Mouse (Mus musculus): ENCODE data around the gene Ncoa5. TPM values are rescaled to one million over a fixed set of nuclear protein-coding genes. Genes with fewer than 3 reads are reported as not detected.

The Ncoa5 gene
- polyA plus RNA-seq, 1 experiment from 2014 or later = 126 TPM

- WGBS = 90% methylated on average over 10 of the region's 10 CpGs
- no peak overlapping the region for H3K4me3 ChIP-seq
- no peak overlapping the region for H3K27ac ChIP-seq
- no peaks in the 10 kb centered on the region for H3K4me1 ChIP-seq
- H3K36me3 ChIP-seq = peaks cover 99% of the 10 kb centered on the region
- no peak overlapping the region for H3K9ac ChIP-seq
- no peak for ATAC-seq (ENCODE audit: low FRiP score)
- peaks cover 15% of the 10 kb centered on the region for H3K27me3 ChIP-seq
- no peaks in the 10 kb centered on the region for H3K9me3 ChIP-seq (replicated peaks)
- H3K4me2 ChIP-seq (replicated peaks) = no peak overlapping the region
These were observed 30.4 kb downstream of the Ncoa5 start for GRCm38 (mm10) chr2:165004237-165004636.

- Histone ChIP-seq H3K4me1 (peaks cover 6% of the 10 kb centered on the region), H3K4me3 (no peak overlapping the region), H3K36me3 (peaks cover 95% of the 10 kb centered on the region), H3K4me2 (replicated peaks) (no peak overlapping the region), H3K27me3 (peaks cover 27% of the 10 kb centered on the region), H3K27ac (no peak overlapping the region), H3K9me3 (replicated peaks) (no peaks in the 10 kb centered on the region), H3K9ac (no peak overlapping the region)
- WGBS = 80% methylated on average over 3 of the region's 3 CpGs
- ATAC-seq (ENCODE audit: low FRiP score) = no peak
These were observed 31.6 kb downstream of the Ncoa5 start for GRCm38 (mm10) chr2:165003108-165003507.

GRCm38 (mm10) chr2:165001958-165002357, 32.7 kb downstream of the Ncoa5 start:
- H3K4me3 ChIP-seq = no peak overlapping the region
- no peak overlapping the region for H3K27ac ChIP-seq
- H3K9ac ChIP-seq = no peak overlapping the region
- ATAC-seq (ENCODE audit: low FRiP score) = no peak
- peaks cover 83% of the 10 kb centered on the region for H3K36me3 ChIP-seq
- 90% methylated on average over 13 of the region's 13 CpGs for whole genome bisulfite sequencing
- no peak overlapping the region for H3K4me2 ChIP-seq (replicated peaks)
- H3K9me3 ChIP-seq (replicated peaks) = no peaks in the 10 kb centered on the region
- peaks cover 38% of the 10 kb centered on the region for H3K27me3 ChIP-seq
- peaks cover 16% of the 10 kb centered on the region for H3K4me1 ChIP-seq

- H3K27me3 ChIP-seq = peaks cover 49% of the 10 kb centered on the region
- H3K36me3 ChIP-seq = peaks cover 49% of the 10 kb centered on the region
- H3K27ac ChIP-seq = no peak overlapping the region
- peaks cover 20% of the 10 kb centered on the region for H3K4me1 ChIP-seq
- no peaks in the 10 kb centered on the region for H3K9me3 ChIP-seq (replicated peaks)
- 2% methylated on average over 52 of the region's 52 CpGs for WGBS
- H3K9ac ChIP-seq = peak overlapping the region; percentile 55
- peak; percentile 14; the same call in 1 of the 2 replicates for ATAC-seq (ENCODE audit: low FRiP score)
- H3K4me2 ChIP-seq (replicated peaks) = peak overlapping the region; percentile 51
- H3K4me3 ChIP-seq = peak overlapping the region; percentile 27
These were observed 36.8 kb downstream of the Ncoa5 start for GRCm38 (mm10) chr2:164997721-164998428.

GRCm38 (mm10) chr2:164996848-164997720, 37.6 kb downstream of the Ncoa5 start:
- peak overlapping the region; percentile 51 for H3K4me2 ChIP-seq (replicated peaks)
- peaks cover 49% of the 10 kb centered on the region for H3K27me3 ChIP-seq
- peak overlapping the region; percentile 27 for H3K4me3 ChIP-seq
- no peak overlapping the region for H3K27ac ChIP-seq
- peak; percentile 7; the same call in 1 of the 2 replicates for ATAC-seq (ENCODE audit: low FRiP score)
- peaks cover 20% of the 10 kb centered on the region for H3K4me1 ChIP-seq
- peaks cover 46% of the 10 kb centered on the region for H3K36me3 ChIP-seq
- H3K9me3 ChIP-seq (replicated peaks) = no peaks in the 10 kb centered on the region
- 15% methylated on average over 49 of the region's 49 CpGs for WGBS
- peak overlapping the region; percentile 55 for H3K9ac ChIP-seq

- H3K9me3 ChIP-seq (replicated peaks) = no peaks in the 10 kb centered on the region
- ATAC-seq (ENCODE audit: low FRiP score) = no peak
- peaks cover 35% of the 10 kb centered on the region for H3K36me3 ChIP-seq
- H3K27ac ChIP-seq = no peak overlapping the region
- no peak overlapping the region for H3K4me3 ChIP-seq
- no peak overlapping the region for H3K9ac ChIP-seq
- 72% methylated on average over 11 of the region's 11 CpGs for WGBS
- no peak overlapping the region for H3K4me2 ChIP-seq (replicated peaks)
- peaks cover 22% of the 10 kb centered on the region for H3K4me1 ChIP-seq
- peaks cover 49% of the 10 kb centered on the region for H3K27me3 ChIP-seq
These were observed 38.7 kb downstream of the Ncoa5 start for GRCm38 (mm10) chr2:164995976-164996375.

GRCm38 (mm10) chr2:164994659-164995428, 39.8 kb downstream of the Ncoa5 start:
- Histone ChIP-seq H3K36me3 (peaks cover 23% of the 10 kb centered on the region), H3K4me1 (peaks cover 22% of the 10 kb centered on the region), H3K27me3 (peaks cover 40% of the 10 kb centered on the region), H3K9ac (no peak overlapping the region), H3K9me3 (replicated peaks) (no peaks in the 10 kb centered on the region), H3K4me3 (no peak overlapping the region), H3K27ac (no peak overlapping the region), H3K4me2 (replicated peaks) (no peak overlapping the region)
- WGBS = 55% methylated on average over 21 of the region's 21 CpGs
- no peak for ATAC-seq (ENCODE audit: low FRiP score)

- 89% methylated on average over 11 of the region's 11 CpGs for WGBS
- H3K27me3 ChIP-seq = peaks cover 33% of the 10 kb centered on the region
These were observed 40.5 kb downstream of the Ncoa5 start for GRCm38 (mm10) chr2:164994156-164994555.

GRCm38 (mm10) chr2:164991808-164992207, 42.9 kb downstream of the Ncoa5 start:
- 53% methylated on average over 10 of the region's 10 CpGs for WGBS
- Histone ChIP-seq H3K27me3 (peaks cover 9% of the 10 kb centered on the region), H3K4me3 (no peak overlapping the region), H3K36me3 (peaks cover 11% of the 10 kb centered on the region; the same call in 1 of the 2 replicates), H3K9me3 (replicated peaks) (no peaks in the 10 kb centered on the region), H3K4me2 (replicated peaks) (no peak overlapping the region), H3K9ac (no peak overlapping the region), H3K4me1 (peaks cover 6% of the 10 kb centered on the region; the same call in 1 of the 2 replicates), H3K27ac (0 out of 2 replicates have a peak overlapping the region, but pooled peaks have one; percentile 2)
- no peak for ATAC-seq (ENCODE audit: low FRiP score)

More at GRCm38 (mm10) chr2:164994156-164994555, 40.5 kb downstream of the Ncoa5 start:
- H3K4me2 ChIP-seq (replicated peaks) = no peak overlapping the region
- peaks cover 22% of the 10 kb centered on the region for H3K4me1 ChIP-seq
- no peak for ATAC-seq (ENCODE audit: low FRiP score)
- H3K27ac ChIP-seq = no peak overlapping the region
- no peak overlapping the region for H3K9ac ChIP-seq
- H3K4me3 ChIP-seq = no peak overlapping the region
- H3K9me3 ChIP-seq (replicated peaks) = no peaks in the 10 kb centered on the region
- H3K36me3 ChIP-seq = peaks cover 18% of the 10 kb centered on the region

GRCm38 (mm10) chr2:164991111-164991510, 43.6 kb downstream of the Ncoa5 start:
- H3K9me3 ChIP-seq (replicated peaks) = no peaks in the 10 kb centered on the region
- H3K36me3 ChIP-seq = peaks cover 11% of the 10 kb centered on the region; the same call in 1 of the 2 replicates
- H3K4me1 ChIP-seq = peaks cover 6% of the 10 kb centered on the region; the same call in 1 of the 2 replicates
- no peak overlapping the region for H3K4me3 ChIP-seq
- no peak overlapping the region for H3K27ac ChIP-seq
- no peak overlapping the region for H3K9ac ChIP-seq
- 74% methylated on average over 3 of the region's 3 CpGs for WGBS
- H3K27me3 ChIP-seq = peaks cover 2% of the 10 kb centered on the region
- H3K4me2 ChIP-seq (replicated peaks) = no peak overlapping the region
- no peak for ATAC-seq (ENCODE audit: low FRiP score)

GRCm38 (mm10) chr2:164988777-164989176, 45.9 kb downstream of the Ncoa5 start:
- peaks cover 6% of the 10 kb centered on the region; the same call in 1 of the 2 replicates for H3K36me3 ChIP-seq
- no peak overlapping the region for H3K9ac ChIP-seq
- H3K27me3 ChIP-seq = no peaks in the 10 kb centered on the region
- no peak overlapping the region for H3K27ac ChIP-seq
- H3K4me3 ChIP-seq = no peak overlapping the region
- ATAC-seq (ENCODE audit: low FRiP score) = no peak
- 74% methylated on average over 13 of the region's 13 CpGs for WGBS
- no peaks in the 10 kb centered on the region for H3K9me3 ChIP-seq (replicated peaks)
- H3K4me2 ChIP-seq (replicated peaks) = no peak overlapping the region
- H3K4me1 ChIP-seq = peaks cover 2% of the 10 kb centered on the region; the same call in 1 of the 2 replicates
